Mouse (Mus musculus) kidney, adult 2 months (tissue): ENCODE results near the gene Olfr613.

Source experiments
- CTCF ChIP-seq: fragments of 200-500 bp; conservative IDR thresholded peaks from 2 replicates; pipeline ENCODE4 v1.5.1; 2011; ENCODE audit warnings: low read depth, mild to moderate bottlenecking, control low read depth, low read length, moderate library complexity, mixed read lengths; ENCODE audit not compliant: insufficient read depth, insufficient read length
- POLR2A ChIP-seq: fragments of 200-500 bp; IDR thresholded peaks from one replicate; pipeline ENCODE4 v1.6.1; 2011; ENCODE audit warnings: low read depth, low read length, control low read depth

DNA sequence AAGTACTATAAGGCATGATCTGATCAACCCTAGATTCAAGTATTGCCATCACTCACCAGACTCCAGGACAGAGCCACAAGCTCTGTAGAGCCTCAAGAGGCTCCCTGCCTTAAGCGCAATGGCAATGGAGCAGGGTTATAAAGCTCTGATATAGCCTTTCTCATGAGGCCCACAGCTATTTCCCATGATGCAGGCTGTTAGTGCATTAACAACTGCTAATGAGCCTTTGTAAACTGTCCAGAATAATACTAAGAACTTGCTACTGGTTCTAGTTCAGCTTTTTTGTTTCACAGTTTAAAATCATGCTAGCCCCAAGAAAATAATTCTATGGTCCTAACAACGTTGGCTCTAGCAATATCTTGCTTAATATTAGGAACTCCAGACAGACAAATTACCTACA is 35.9 kb upstream of the Olfr613 start, which contains the start of gene Olfr610:
- TF ChIP-seq CTCF, result no peak
- TF ChIP-seq POLR2A, result no peak
